Mouse (Mus musculus) bone marrow macrophage, adult 2 months (primary cell): ENCODE results near the gene Rere. TPM values are rescaled to one million over a fixed set of nuclear protein-coding genes. Genes with fewer than 3 reads are reported as not detected.

Experiments used
- H3K27ac ChIP-seq: 2 replicates; pipeline ENCODE4 v1.5.1; 2012; ENCODE audit warnings: low read depth, low read length; ENCODE audit not compliant: insufficient read depth
- H3K4me1 ChIP-seq: 2 replicates; pipeline ENCODE4 v1.6.1; 2012; ENCODE audit warnings: low read length; ENCODE audit not compliant: control insufficient read depth, insufficient read depth
- H3K4me3 ChIP-seq: 2 replicates; pipeline ENCODE4 v1.5.1; 2012; ENCODE audit warnings: mild to moderate bottlenecking, low read length, moderate library complexity; ENCODE audit not compliant: insufficient read depth
- CTCF ChIP-seq: IDR thresholded peaks from 2 replicates; pipeline ENCODE4 v1.5.1; 2012; ENCODE audit warnings: low read depth, mild to moderate bottlenecking, low read length, moderate library complexity
- POLR2A ChIP-seq: IDR thresholded peaks from 2 replicates; pipeline ENCODE4 v1.6.1; 2012; ENCODE audit warnings: mild to moderate bottlenecking, low read depth, low read length, borderline replicate concordance
- polyA plus RNA-seq: library from polyadenylated mRNA; stranded (reverse); fragments of >200 nt; gene quantifications from 2 replicates; pipeline ENCODE4 v1.2.4, GENCODE M21; 2012; ENCODE audit not compliant: missing spikeins, insufficient read depth, insufficient read length

Gene Rere
- polyA plus RNA-seq = 77.7 and 90.2 TPM in 2 replicates

- TF ChIP-seq POLR2A (no peak), CTCF (no peak)
- peak within 1 kb of the TSS; percentile 68 for H3K27ac ChIP-seq
Observed at GRCm38 (mm10) chr4:150281018-150281761, at the start of gene Rere. Gene Rere (plus strand): TSS chr4:150281646.

GRCm38 (mm10) chr4:150231871-150232270, 49.6 kb upstream of the Rere start:
- no peak overlapping the region for H3K27ac ChIP-seq
- no peak for TF ChIP-seq CTCF
- TF ChIP-seq POLR2A = no peak
- no peak overlapping the region for H3K4me3 ChIP-seq
- peaks cover 20% of the 10 kb centered on the region for H3K4me1 ChIP-seq

More at GRCm38 (mm10) chr4:150281018-150281761, at the start of gene Rere:
- Histone ChIP-seq H3K4me3 (peak within 1 kb of the TSS; percentile 92), H3K4me1 (peaks cover 9% of the 10 kb centered on the region)

GRCm38 (mm10) chr4:150234599-150235327, 46.7 kb upstream of the Rere start:
- peaks cover 17% of the 10 kb centered on the region for H3K4me1 ChIP-seq
- TF ChIP-seq CTCF (no peak), POLR2A (no peak)
- no peak overlapping the region for H3K27ac ChIP-seq
- no peak overlapping the region for H3K4me3 ChIP-seq

GRCm38 (mm10) chr4:150235585-150235984, 45.9 kb upstream of the Rere start:
- Histone ChIP-seq H3K4me1 (peaks cover 20% of the 10 kb centered on the region), H3K4me3 (no peak overlapping the region), H3K27ac (no peak overlapping the region)
- no peak for TF ChIP-seq POLR2A
- no peak for TF ChIP-seq CTCF

- TF ChIP-seq CTCF (no peak), POLR2A (no peak)
- H3K27ac ChIP-seq = peak overlapping the region; percentile 72
- peak overlapping the region; percentile 88 for H3K4me3 ChIP-seq
- H3K4me1 ChIP-seq = peaks cover 23% of the 10 kb centered on the region
Observed at GRCm38 (mm10) chr4:150236031-150236430, 45.4 kb upstream of the Rere start.

GRCm38 (mm10) chr4:150236521-150237481, 44.6 kb upstream of the Rere start, which contains the start of gene Eno1:
Gene Eno1 (plus strand): TSS chr4:150236721.
- peak within 1 kb of the TSS; percentile 72 for H3K27ac ChIP-seq
- peak within 1 kb of the TSS; percentile 88 for H3K4me3 ChIP-seq
- H3K4me1 ChIP-seq = peaks cover 31% of the 10 kb centered on the region
- TF ChIP-seq CTCF (no peak), POLR2A (peak; percentile 54; the same call in 1 of the 2 replicates)

- TF ChIP-seq POLR2A (no peak), CTCF (no peak)
- Histone ChIP-seq H3K4me1 (peaks cover 40% of the 10 kb centered on the region), H3K4me3 (peak overlapping the region; percentile 88), H3K27ac (peak overlapping the region; percentile 70)
Observed at GRCm38 (mm10) chr4:150237636-150238361, 43.6 kb upstream of the Rere start.

GRCm38 (mm10) chr4:150238433-150239086, 42.9 kb upstream of the Rere start:
- H3K4me1 ChIP-seq = peaks cover 46% of the 10 kb centered on the region
- TF ChIP-seq CTCF = no peak
- no peak for TF ChIP-seq POLR2A
- H3K27ac ChIP-seq = peak overlapping the region; percentile 70
- H3K4me3 ChIP-seq = peak overlapping the region; percentile 88
